Mouse (Mus musculus) adrenal gland, adult 2 months (tissue): ENCODE measurements at regions not wholly inside any gene's neighbourhood (a gene's known extent, or its start where the extent isn't known, plus 50 kb on each side); places are given as distances from the start of the nearest gene placed in this dataset.

Experiments
- DNase-seq: peaks from one replicate; pipeline ENCODE4 v3.0.0; 2021

DNA sequence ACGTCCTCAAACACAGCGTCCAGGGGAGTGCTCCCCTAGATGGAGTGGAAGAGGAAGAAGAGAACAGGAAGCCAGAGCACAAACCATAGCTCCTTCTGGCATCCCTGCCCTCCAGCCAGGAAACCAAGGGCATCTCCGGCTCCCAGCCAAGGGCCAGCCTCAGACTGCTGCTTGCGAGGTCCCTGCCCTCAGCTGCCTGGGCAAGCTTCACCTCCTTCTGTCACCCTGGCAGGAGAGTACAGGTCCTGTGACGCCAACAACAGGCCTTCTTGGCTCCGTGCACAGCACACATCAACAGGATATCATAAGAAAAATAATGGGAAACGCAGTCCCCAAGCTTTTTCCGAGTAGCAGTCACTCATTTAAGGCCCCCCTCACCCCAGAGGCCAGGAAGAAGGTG lies 212.9 kb upstream of the Mocs1 start:
- DNase-seq = no peak

DNA sequence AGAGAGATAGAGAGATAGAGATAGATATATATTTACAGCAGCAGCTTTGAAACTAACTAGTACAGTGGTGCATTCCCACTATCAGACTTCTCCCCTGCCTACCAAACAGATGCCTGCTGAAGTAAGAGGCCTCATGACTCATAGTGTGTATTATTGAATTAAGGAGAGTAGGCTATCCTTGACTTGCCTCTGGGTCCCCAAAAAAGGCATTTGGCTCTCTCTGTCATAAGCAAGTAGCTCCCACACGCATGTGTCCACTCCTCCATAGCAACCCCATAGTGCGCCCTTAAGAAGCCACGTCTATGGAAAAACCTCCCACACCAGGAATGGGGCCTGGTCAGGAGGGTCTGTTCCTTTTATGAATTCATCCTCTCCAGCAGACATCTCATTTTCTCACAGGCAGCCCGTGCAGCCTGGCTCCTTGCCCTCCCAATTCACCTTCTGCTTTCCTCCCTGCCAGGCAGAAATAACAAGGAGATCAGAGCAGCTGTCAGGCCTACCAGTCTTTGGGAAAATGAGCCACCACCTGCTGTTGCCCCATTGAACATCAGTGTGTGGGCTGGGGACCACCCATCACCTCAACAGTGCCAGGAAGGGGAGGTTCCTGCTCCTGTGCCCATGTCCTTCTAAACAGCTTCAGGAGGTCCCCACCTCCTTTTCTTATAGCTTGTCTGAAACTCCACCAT lies 208.5 kb upstream of the Mocs1 start:
- DNase-seq = no peak

DNA sequence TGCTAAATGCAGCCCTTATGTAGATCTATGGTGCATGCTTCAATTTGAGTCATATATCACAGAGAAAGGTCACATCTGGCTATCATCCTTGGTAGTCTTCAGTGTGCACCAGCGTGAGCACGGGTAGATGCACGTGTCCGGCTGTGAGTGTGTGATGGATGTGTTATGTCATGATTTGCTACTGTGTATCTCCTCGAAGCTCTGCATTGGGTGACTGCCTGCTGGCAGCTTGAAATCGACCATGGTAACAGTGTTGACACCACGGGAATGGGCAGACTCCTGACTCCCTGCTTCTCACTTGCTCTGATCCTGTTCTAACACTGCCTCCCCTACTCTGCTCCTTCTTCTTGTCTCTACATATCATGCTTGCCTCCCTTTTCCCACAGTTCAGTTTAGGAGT lies 204.9 kb upstream of the Mocs1 start:
- DNase-seq = no peak

DNA sequence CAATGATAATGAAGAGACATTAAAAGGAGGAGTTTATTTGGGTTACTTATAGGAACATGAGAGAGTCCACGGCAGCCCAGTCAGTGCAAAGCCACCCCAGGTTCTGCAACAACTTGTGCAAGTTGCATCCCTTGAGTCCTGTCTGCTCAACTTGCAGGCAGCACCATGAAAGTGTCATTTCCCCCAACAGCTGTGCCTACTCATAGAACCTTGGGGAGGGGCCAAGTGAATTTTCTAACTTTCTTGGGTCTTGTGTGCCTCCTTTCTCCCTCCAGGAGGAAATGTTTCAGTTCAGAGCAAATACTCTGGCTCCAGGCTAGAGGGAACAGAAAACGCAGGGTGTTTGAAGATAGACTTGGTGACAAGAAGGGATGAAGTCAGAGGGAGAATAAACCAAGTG lies 204.5 kb upstream of the Mocs1 start:
- DNase-seq = no peak

DNA sequence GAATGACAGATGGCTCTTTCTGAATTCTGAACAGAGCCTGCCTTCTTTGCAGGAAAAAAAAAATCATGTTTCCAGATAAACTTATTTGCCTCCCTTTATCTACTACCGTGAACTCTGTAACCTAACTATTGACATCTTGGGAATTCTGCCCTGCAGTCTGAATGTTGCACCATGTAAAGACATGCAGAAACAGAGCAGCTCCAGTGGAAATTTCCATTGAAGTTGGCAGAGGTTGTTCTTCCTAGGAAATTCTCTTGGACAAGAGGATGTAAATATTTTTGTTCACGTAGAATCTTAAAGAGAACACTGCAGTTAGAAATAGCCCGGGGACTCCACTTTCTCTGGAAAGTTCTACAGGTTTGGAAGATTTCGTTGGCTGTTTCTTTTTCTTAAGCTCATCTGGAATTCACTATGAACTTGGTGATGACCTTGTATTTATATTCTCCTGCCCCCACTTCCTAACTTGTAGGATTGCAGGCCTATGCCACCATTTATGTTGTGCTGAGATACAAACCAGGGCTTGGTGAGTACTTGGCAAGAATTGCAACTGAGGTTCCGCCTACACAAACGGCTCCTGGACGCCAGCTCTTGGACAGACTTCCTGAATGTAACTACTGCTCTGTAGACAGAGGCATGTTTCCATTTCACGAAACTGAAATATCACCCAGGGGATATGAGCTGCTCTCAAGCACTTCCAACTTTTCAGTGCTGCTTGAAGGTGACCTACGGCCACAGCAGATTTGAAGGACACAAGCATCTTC lies 202.7 kb upstream of the Mocs1 start:
- no peak for DNase-seq

DNA sequence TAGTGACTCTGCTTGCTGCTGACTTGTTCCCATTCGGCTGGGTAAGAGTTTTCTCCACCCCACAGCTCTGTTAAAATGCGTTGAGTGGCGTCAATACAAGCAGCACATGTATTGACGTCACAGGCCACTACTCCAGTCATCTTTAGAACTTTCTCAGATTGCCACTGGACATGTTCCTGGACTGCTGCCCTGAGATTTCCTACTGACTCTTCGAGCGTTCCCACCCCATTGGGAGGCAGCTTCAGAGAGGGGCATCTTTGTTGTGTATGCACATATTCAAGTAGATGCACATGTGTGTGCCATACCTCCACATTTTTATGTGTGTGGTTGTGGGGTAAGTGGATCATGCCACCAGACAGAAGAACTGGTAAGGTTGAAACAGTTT lies 202.2 kb upstream of the Mocs1 start:
- DNase-seq = no peak

DNA sequence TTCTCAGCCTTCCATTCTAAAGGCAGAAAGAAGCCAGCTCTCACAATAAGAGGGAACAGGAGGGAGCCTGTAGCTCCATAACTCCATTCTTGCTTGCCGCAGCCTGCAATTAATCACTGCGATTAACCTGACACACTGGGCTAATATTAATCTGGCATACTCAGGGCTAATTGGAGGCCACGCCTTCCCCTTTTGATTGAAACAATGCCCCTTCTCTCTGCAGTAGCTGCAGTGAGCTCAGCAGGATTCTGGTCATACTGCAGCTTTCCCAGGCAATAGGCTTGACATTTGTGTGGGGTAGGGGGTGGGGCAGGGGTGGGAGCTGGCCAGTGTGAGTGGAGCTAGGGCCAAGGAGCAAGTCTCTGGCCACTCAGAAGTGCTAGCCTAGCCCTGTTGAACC lies 196.9 kb upstream of the Mocs1 start:
- DNase-seq = no peak

DNA sequence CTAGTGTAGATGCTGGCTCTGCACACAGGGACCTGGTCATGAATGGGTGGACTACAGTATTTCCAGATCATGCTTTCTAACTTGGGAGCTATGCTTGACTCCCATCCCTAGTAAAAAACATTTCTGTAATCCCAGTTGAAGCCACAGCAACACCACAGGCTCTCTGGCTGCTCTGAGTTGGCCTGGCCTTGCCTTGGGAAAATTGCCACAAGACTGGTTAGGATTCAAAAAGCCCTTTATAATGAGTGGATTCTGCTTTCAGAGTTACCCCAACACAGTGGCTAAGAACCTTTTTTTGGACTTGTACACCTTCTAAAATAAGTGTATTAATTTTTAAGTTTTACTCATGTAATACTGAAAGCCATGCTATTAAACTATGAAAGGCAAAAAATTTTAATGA lies 188.1 kb upstream of the Mocs1 start:
- no peak for DNase-seq

DNA sequence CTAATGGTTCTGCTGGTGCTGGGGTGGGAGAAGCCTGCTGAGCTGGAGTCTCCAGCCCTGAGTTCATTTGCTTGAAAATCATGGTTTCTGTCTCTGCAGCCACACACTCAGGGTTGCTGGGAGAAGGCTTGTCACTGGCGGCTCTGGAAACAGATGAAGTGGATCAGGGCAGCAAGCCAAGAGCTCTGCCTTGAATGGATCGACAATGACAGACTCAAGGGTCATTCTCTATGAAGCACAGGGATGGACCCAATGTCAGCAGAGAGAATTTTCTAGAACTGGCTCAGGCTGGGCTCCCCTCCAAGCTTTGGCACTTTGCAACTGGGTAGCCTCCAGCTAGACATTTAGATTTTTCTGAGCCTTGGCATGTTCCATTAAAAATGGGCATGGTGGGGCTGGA lies 184.7 kb upstream of the Mocs1 start:
- peak; percentile 77 for DNase-seq

DNA sequence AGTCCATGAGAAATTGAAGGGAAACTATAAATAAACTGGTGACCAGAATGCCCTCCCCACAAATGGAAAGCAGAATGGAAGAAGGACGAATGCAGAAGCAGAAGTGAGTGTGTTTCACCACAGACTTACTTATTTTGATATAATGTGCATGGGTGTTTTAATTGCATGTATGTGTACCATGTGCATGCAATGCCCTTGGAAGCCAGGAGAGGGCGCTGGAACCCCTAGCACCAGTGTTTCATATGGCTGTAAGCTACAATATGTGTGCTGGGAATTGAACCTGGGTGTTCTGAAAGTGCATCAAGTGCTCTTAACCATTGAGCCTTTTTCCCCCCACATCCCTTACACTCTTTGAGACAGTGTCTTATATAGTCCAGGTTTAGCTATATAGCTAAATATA lies 183.1 kb upstream of the Mocs1 start:
- DNase-seq = no peak

DNA sequence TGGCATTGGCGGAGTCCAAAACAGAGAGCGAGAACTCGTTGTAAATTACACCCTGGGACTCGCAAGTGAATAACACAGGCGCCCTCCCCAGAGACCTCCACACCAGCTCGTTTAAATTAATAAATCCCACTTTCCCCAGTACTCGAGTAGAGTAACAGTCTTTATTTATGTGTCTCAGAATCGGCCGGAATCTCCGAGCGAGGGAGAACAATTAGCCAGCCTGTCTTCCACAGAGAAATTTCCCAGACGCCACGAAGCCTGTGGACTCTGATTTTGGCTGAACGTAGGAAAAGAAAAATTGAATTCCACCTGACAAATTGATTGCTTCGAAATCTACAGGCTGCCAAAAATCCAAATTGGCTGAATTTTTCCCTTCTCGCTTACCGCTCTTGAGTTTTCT lies 180.9 kb upstream of the Mocs1 start:
- no peak for DNase-seq

DNA sequence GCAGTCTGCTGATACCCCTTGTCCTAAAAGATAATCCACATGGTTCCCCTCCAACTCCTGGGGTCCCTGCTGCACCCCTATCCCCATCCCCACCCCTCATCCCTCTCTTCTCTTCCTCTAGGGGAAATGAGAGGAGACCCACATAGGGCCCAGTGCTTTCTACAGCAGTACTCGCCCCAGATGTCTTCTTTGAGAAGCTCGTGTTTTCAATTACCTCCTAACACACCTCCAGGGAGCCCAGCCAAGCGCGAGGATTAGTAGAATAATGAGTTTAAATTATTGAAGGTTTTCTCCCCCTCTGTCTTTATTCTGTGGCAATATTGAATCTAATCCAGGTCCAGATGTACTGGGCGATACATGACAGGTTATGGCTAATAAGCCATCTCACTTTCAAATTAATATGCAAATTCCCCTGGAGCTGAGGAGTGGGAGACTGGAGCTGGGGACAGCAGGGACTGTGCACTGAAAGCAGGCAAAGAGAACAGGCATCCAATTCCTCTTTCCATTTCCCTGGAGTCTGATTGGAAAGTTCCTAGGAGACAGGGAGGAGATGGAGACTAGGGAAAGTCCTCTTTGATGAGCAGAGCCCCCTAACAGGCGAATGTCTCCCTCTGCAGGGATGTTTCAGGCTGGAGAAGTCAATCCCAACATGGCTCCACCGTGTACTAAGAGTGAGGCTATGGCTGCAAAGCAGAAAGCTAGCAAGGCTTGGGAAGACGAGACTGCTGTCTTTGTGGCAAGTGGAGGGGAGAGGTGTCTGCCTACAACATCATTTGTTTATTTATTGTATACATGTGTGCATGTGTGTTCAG lies 177.2 kb upstream of the Mocs1 start:
- DNase-seq = no peak

DNA sequence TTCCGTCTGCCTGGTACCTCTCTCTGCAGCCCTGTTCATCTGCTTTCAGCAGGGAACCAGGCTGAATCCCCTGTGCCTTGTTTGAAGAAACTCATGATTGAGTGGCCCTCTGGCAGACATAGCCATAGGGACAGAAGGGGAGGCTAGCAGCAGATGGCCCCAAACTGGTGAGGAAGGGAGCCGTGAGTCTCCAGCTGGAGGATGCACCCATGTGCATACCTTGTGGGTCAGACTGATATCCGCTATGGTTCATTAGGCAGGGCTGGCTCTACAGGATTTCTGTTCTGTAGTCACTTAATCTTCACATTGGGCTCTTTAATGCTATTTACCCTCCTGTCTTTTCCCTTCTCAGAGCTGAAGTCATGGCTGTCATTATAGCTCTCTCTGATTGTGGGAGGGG lies 175.9 kb upstream of the Mocs1 start:
- DNase-seq = no peak

DNA sequence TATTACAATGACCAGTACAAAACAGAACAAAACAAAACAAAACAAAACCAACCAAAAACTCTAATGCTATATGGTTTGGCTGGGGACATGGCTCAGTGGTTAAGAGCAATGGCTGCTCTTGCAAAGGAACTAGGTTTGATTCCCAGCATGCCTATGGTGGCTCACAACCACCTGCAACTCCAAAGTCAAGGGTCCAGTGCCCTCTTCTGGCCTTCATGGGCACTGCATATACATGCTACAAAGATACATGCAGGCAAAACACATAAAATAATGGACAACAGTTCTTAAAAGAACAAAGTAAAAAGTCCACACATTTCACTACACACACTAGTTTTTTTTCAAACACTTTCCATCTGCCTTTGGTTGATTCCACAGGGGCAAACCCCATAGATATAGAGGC lies 169.7 kb upstream of the Mocs1 start:
- no peak for DNase-seq

DNA sequence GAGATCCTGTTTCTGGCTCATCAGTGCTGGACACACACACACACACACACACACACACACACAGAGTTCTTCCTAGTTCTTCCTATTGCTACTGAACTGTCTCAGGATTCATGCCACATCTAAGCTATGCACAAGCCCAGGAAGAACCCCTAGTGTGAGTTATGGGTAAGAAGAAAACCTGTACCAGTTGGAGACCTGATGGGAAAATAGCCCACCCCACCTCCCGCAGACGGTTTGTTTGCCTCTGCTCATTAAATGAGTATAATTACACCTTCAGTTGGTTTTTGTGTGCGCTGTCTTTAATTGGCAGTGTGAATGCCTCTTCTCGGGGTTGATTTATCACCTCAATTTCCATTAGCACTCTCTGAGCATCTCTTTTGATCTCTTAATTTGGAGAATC lies 165.8 kb upstream of the Mocs1 start:
- DNase-seq = no peak

DNA sequence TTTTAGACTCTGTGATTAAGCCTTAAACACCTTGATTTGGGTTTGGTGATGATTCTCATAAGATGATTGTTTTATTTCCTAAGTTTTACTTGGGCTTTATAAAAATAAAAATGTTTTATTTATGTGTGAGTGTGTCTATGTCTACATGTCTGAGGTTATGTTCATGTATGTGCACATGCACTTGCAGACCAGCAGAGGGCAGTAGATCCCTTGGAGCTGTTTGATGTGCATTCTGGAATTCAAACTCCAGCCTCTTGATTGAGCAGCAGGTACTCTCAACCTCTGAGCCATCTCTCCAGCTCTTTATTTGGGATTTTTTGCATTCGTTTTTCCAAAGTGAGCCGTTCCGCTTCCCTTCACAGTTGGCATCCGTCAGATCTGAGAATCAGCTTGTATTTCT lies 161.8 kb upstream of the Mocs1 start:
- DNase-seq = no peak

DNA sequence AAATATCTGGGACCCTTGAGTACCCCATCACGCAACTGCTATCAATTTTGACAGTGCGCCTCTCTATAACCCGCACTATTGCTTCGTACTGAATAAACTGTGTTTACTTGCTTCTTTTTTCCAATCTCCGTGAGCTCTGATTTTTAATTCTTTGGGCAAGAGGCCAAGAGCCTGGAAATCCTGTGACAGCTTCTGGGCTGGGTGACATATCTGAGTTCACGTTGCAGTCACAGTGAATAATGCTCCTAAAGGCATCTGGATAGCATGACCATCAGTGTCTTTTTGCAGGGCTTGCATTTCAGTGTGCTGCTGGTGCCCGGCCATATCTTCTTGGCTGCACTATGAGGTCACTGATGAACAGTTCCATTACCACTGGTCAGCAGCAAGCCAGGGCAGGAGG lies 158.2 kb upstream of the Mocs1 start:
- peak; percentile 19 for DNase-seq

DNA sequence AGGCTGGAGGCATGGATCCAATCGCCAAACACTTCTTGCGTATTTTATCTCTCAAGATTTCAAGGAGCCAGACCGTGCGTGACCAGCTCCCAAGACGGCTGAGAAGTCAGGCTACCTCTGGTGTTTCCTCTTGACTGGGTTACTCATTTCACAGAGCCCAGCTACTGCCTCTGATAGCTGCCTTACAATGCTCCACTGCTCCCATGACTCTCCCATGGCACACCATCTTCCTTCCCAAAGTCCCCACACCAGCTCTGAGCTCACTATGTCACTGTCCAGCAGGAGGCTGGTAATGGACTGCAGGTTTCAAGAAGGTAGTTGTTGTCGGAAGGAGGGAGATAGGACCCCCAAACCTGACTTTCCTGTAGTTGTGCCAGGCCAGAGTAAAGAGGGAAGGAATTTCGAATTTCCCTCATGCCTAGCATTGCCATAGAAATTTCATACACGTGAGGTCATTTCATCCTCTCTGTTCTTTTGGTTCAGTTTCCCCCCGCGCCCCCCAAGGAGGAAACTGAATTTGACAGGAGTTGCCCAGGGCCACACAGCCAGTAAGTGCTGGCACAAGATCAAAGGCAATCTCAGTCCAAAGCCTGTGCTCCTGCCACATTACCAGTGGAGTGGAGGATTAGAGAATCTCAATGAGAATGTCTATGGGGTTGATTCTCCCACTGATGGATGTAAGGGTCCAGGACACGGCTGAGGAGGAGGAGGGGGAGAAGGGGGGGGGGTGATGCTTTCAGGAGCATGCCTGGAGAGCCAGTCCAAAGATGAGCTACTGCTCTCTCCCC lies 155.3 kb upstream of the Mocs1 start:
- DNase-seq = peak; percentile 44

DNA sequence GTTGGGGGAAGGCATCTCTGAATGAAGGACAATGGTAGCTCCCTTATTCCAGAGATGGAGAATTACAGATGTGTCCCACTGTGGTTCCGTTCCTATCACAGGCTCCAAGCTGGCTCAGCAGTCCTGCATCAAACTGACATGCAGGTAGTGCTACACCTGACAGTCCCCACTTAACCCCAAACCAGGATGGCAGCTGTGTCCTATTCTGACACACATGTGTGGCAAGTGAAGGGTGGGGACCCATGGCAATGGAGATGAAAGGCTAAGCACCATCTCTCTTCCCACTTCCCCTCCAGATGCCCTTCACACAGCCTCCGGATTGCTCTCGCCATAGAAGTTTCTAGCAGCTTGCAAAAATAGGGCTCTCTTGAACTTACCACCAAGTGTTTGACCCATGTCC lies 153.2 kb upstream of the Mocs1 start:
- no peak for DNase-seq

DNA sequence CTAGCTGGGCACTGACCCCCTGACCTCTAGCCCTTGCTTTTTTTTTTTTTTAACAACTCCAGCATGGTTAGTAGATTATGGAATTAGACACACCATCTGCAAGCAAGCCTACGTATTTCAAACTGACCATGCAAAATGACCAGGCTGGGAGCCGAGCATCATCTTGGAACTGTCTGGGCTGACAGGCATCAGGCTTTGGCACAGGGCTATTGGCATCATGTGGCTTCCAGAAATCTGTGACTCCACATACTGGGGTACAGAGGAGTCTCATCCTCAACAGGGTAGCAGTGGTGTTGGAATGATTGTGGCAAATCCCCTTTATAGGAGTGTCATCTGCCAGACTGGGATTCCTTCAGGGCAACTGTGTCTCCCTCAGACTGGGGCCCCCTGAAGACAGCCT lies 152.7 kb upstream of the Mocs1 start:
- no peak for DNase-seq

DNA sequence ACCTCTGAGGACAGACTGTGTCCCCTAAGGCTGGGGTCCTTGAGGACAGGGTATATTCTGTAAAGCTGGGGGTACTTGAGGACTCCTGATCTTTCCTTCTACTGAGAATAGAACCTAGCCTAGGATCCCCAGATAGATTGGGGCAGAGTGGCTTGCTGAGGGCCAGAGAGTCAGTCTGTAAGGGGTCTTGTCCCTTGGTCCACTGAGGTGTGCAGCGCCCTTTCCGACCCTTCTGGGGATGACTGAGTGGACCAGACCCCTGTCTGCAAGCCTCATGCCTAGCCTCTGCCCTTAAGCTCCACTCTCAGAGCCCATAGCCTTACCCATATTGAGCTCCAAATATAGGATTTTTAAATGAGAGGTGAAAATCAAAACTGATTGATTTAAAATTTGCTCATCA lies 152.2 kb upstream of the Mocs1 start:
- DNase-seq = no peak

DNA sequence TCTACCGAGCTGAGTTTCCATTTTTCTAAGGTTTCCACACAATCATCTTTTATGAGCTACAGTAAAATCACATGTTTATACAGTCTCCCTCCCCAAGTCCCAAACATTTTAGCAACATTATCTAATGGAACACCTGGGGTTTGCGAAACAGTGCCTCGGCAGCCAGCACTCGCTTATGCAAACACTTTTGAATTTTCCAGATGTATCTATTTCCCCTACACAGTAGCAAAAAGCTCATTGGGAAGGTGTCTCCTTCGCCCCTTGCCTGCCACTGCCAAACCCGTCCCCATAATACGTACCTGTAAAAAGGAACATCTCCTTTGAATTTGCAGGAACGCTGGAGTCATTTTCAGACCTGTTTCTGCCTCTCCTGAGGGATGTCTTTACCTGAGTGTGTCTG lies 149.6 kb upstream of the Mocs1 start:
- DNase-seq = no peak
